Mouse (Mus musculus): ENCODE data around the gene 1700021F05Rik.

- no peak for TF ChIP-seq CTCF (IDR thresholded peaks at IDR 0.05; ENCODE audit: borderline replicate concordance, insufficient read depth, low read depth, low read length)
- TF ChIP-seq POLR2A (IDR thresholded peaks at IDR 0.05; ENCODE audit: borderline replicate concordance, insufficient read depth, low read length), result no peak
These were observed 20.8 kb downstream of the 1700021F05Rik start for GRCm38 (mm10) chr10:43519977-43520376.
